Mouse (Mus musculus): ENCODE measurements around the gene Nmd3. TPM values are rescaled to one million over a fixed set of nuclear protein-coding genes. Genes with fewer than 3 reads are reported as not detected.

Nmd3 gene
- 44.8 and 61.5 TPM in 2 replicates for polyA plus RNA-seq (2021; fragmentation: Nextera tagmentation)
- long read RNA-seq, experiment 1, full-length matches to known transcripts, result 135 of 195 reads
- long read RNA-seq, experiment 1, partial matches to known transcripts, result 10 of 195 reads
- long read RNA-seq, experiment 1, other reads (novel, unspliced or antisense), result 50 of 195 reads
- long read RNA-seq, experiment 2, full-length matches to known transcripts, result 28 of 44 reads
- long read RNA-seq, experiment 2, partial matches to known transcripts, result 5 of 44 reads
- long read RNA-seq, experiment 2, other reads (novel, unspliced or antisense), result 11 of 44 reads

GRCm38 (mm10) chr3:69721814-69722186 is at the start of gene Nmd3:
Nmd3 (plus strand) TSS chr3:69721985.

Other genes starting within 250 kb of the Nmd3 start
- gene B3galnt1, start 123.0 kb upstream of the Nmd3 start, polyA plus RNA-seq (2021; fragmentation: Nextera tagmentation), result 68.6 and 89.0 TPM in 2 replicates
- gene Sptssb, start 138.0 kb downstream of the Nmd3 start, polyA plus RNA-seq (2021; fragmentation: Nextera tagmentation), result 1.8 and 2.1 TPM in 2 replicates

Measured in left cerebral cortex, adult 6 months (tissue).